Mouse (Mus musculus): ENCODE measurements at regions not wholly inside any gene's neighbourhood (a gene's known extent, or its start where the extent isn't known, plus 50 kb on each side); places are given as distances from the start of the nearest gene placed in this dataset.

- H3K27ac ChIP-seq (ENCODE audit: insufficient read depth, low read depth, low read length, poor library complexity, severe bottlenecking), result no peak overlapping the region
- no peak for DNase-seq (ENCODE audit: low read depth, low spot score)
- H3K9ac ChIP-seq (ENCODE audit: insufficient read depth, low read depth, low read length, poor library complexity, severe bottlenecking), result no peak overlapping the region
- in situ Hi-C loops (cut with MboI; ENCODE audit: low sequenced_read_pairs in 2 of 2, unreplicated experiment in 2 of 2), result loop anchor here in 1 of 2 experiments (25.0 kb wide), 1 partner anchor 795 kb away; no protein-coding TSS in a partner anchor
- H3K9me3 ChIP-seq (ENCODE audit: control insufficient read depth, insufficient read depth, low read depth, low read length), result no peaks in the 10 kb centered on the region
- no peaks in the 10 kb centered on the region for H3K36me3 ChIP-seq (ENCODE audit: control insufficient read depth, insufficient read depth, low read length, poor library complexity, severe bottlenecking)
- TF ChIP-seq MAFK (IDR thresholded peaks at IDR 0.05; ENCODE audit: insufficient read depth, low read depth, low read length) (no peak), HCFC1 (IDR thresholded peaks at IDR 0.05; ENCODE audit: borderline replicate concordance, insufficient read depth, low read length) (no peak), CHD2 (IDR thresholded peaks at IDR 0.05; ENCODE audit: low read depth, low read length) (no peak), ZNF384 (IDR thresholded peaks at IDR 0.05; ENCODE audit: low read depth, low read length) (no peak), ZC3H11A (IDR thresholded peaks at IDR 0.05; ENCODE audit: borderline replicate concordance, low read depth, low read length) (no peak)
- H3K4me1 ChIP-seq (ENCODE audit: control insufficient read depth in 2 of 2, insufficient read depth in 2 of 2, low read length in 2 of 2, poor library complexity in 1 of 2), result no peaks in the 10 kb centered on the region
- H3K4me3 ChIP-seq (ENCODE audit: insufficient read depth in 1 of 2, low read depth in 1 of 2, low read length in 2 of 2, poor library complexity in 1 of 2, severe bottlenecking in 1 of 2), result no peak overlapping the region
These were observed 349.9 kb downstream of the Zfp619 start for GRCm38 (mm10) chr7:39867451-39867850.

GRCm38 (mm10) chr7:39882113-39882512 is 364.5 kb downstream of the Zfp619 start:
- Histone ChIP-seq H3K4me1 (ENCODE audit: control insufficient read depth in 2 of 2, insufficient read depth in 2 of 2, low read length in 2 of 2, poor library complexity in 1 of 2) (no peaks in the 10 kb centered on the region), H3K9ac (ENCODE audit: insufficient read depth, low read depth, low read length, poor library complexity, severe bottlenecking) (no peak overlapping the region), H3K36me3 (ENCODE audit: control insufficient read depth, insufficient read depth, low read length, poor library complexity, severe bottlenecking) (no peaks in the 10 kb centered on the region), H3K4me3 (ENCODE audit: insufficient read depth in 1 of 2, low read depth in 1 of 2, low read length in 2 of 2, poor library complexity in 1 of 2, severe bottlenecking in 1 of 2) (no peak overlapping the region), H3K9me3 (ENCODE audit: control insufficient read depth, insufficient read depth, low read depth, low read length) (no peaks in the 10 kb centered on the region), H3K27ac (ENCODE audit: insufficient read depth, low read depth, low read length, poor library complexity, severe bottlenecking) (no peak overlapping the region)
- no peak for TF ChIP-seq ZC3H11A (IDR thresholded peaks at IDR 0.05; ENCODE audit: borderline replicate concordance, low read depth, low read length)
- no peak for TF ChIP-seq MAFK (IDR thresholded peaks at IDR 0.05; ENCODE audit: insufficient read depth, low read depth, low read length)
- no peak for TF ChIP-seq HCFC1 (IDR thresholded peaks at IDR 0.05; ENCODE audit: borderline replicate concordance, insufficient read depth, low read length)
- TF ChIP-seq CHD2 (IDR thresholded peaks at IDR 0.05; ENCODE audit: low read depth, low read length), result no peak
- TF ChIP-seq ZNF384 (IDR thresholded peaks at IDR 0.05; ENCODE audit: low read depth, low read length), result no peak
- in situ Hi-C loops (cut with MboI; ENCODE audit: low sequenced_read_pairs in 2 of 2, unreplicated experiment in 2 of 2), result no loop called here
- DNase-seq (ENCODE audit: low read depth, low spot score), result no peak

- no peak for DNase-seq (ENCODE audit: low read depth, low spot score)
- H3K4me1 ChIP-seq (ENCODE audit: control insufficient read depth in 2 of 2, insufficient read depth in 2 of 2, low read length in 2 of 2, poor library complexity in 1 of 2), result no peaks in the 10 kb centered on the region
- H3K9ac ChIP-seq (ENCODE audit: insufficient read depth, low read depth, low read length, poor library complexity, severe bottlenecking), result no peak overlapping the region
- no peak overlapping the region for H3K27ac ChIP-seq (ENCODE audit: insufficient read depth, low read depth, low read length, poor library complexity, severe bottlenecking)
- H3K4me3 ChIP-seq (ENCODE audit: insufficient read depth in 1 of 2, low read depth in 1 of 2, low read length in 2 of 2, poor library complexity in 1 of 2, severe bottlenecking in 1 of 2), result no peak overlapping the region
- no peaks in the 10 kb centered on the region for H3K9me3 ChIP-seq (ENCODE audit: control insufficient read depth, insufficient read depth, low read depth, low read length)
- in situ Hi-C loops (cut with MboI; ENCODE audit: low sequenced_read_pairs in 2 of 2, unreplicated experiment in 2 of 2), result no loop called here
- H3K36me3 ChIP-seq (ENCODE audit: control insufficient read depth, insufficient read depth, low read length, poor library complexity, severe bottlenecking), result no peaks in the 10 kb centered on the region
- TF ChIP-seq ZC3H11A (IDR thresholded peaks at IDR 0.05; ENCODE audit: borderline replicate concordance, low read depth, low read length) (no peak), CHD2 (IDR thresholded peaks at IDR 0.05; ENCODE audit: low read depth, low read length) (no peak), MAFK (IDR thresholded peaks at IDR 0.05; ENCODE audit: insufficient read depth, low read depth, low read length) (no peak), ZNF384 (IDR thresholded peaks at IDR 0.05; ENCODE audit: low read depth, low read length) (no peak), HCFC1 (IDR thresholded peaks at IDR 0.05; ENCODE audit: borderline replicate concordance, insufficient read depth, low read length) (no peak)
These were observed 376.8 kb downstream of the Zfp619 start for GRCm38 (mm10) chr7:39894208-39894896.

DNA sequence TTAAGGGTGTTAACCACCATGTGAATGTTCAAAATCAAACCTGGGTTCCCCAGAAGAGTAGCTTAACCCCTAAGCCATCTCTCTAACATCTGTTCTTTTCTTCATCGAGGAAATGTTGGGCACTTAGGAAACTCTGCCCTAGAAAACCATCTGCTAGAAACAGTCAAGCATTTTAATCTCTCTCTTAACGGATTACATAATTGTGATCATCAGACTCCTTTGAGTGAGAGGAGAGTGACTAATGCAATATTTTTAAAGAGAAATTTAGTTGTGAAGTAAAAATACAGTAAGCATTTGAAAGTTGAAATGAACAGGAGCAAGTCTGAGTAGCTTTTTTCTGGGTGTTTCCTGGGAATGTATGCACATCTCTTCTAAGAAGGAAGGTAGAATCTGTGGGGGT is 379.4 kb downstream of the Zfp619 start:
- H3K27ac ChIP-seq (ENCODE audit: insufficient read depth, low read depth, low read length, poor library complexity, severe bottlenecking), result no peak overlapping the region
- H3K4me3 ChIP-seq (ENCODE audit: insufficient read depth in 1 of 2, low read depth in 1 of 2, low read length in 2 of 2, poor library complexity in 1 of 2, severe bottlenecking in 1 of 2), result no peak overlapping the region
- no peak overlapping the region for H3K9ac ChIP-seq (ENCODE audit: insufficient read depth, low read depth, low read length, poor library complexity, severe bottlenecking)
- H3K36me3 ChIP-seq (ENCODE audit: control insufficient read depth, insufficient read depth, low read length, poor library complexity, severe bottlenecking), result no peaks in the 10 kb centered on the region
- no peaks in the 10 kb centered on the region for H3K9me3 ChIP-seq (ENCODE audit: control insufficient read depth, insufficient read depth, low read depth, low read length)
- DNase-seq (ENCODE audit: low read depth, low spot score), result no peak
- in situ Hi-C loops (cut with MboI; ENCODE audit: low sequenced_read_pairs in 2 of 2, unreplicated experiment in 2 of 2), result no loop called here
- no peaks in the 10 kb centered on the region for H3K4me1 ChIP-seq (ENCODE audit: control insufficient read depth in 2 of 2, insufficient read depth in 2 of 2, low read length in 2 of 2, poor library complexity in 1 of 2)
- TF ChIP-seq ZC3H11A (IDR thresholded peaks at IDR 0.05; ENCODE audit: borderline replicate concordance, low read depth, low read length) (no peak), HCFC1 (IDR thresholded peaks at IDR 0.05; ENCODE audit: borderline replicate concordance, insufficient read depth, low read length) (no peak), ZNF384 (IDR thresholded peaks at IDR 0.05; ENCODE audit: low read depth, low read length) (no peak), CHD2 (IDR thresholded peaks at IDR 0.05; ENCODE audit: low read depth, low read length) (no peak), MAFK (IDR thresholded peaks at IDR 0.05; ENCODE audit: insufficient read depth, low read depth, low read length) (no peak)
